In the genomic region with DNA sequence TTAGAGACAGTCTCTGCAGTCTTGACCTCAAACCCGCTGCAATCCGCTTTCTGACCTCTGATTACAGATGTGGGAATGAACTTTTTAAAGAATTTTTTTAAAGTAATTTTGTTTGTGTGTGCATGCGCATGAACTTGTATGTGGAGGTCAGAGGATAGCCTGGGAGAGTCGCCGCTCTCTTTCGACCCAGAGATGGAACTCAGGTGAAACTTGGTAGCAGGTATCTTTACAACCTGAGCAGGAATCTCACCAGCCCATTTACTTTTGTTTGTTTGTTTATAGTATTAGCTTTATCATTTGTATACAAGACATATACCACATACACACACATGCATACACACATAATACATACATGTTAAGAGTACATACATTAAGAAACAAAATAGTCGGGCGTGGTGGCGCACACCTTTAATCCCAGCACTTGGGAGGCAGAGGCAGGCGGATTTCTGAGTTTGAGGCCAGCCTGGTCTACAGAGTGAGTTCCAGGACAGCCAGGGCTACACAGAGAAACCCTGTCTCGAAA, we compare ENCODE assay signal across 8 mouse cellular contexts. TPM values are rescaled to one million over a fixed set of nuclear protein-coding genes. Genes with fewer than 3 reads are reported as not detected.
DNase-seq lines count a peak whose midpoint lies in the region; ATAC-seq and TF ChIP-seq lines count a peak whose summit lies in the region.

No protein-coding gene starts in this region.

- WGBS in kidney, embryonic 16.5 days: 52% methylated on average over 11 of the region's 11 CpGs
- WGBS in embryonic facial prominence, embryonic 12.5 days: 53% methylated on average over 11 of the region's 11 CpGs
- WGBS in intestine, embryonic 14.5 days: 53% methylated on average over 11 of the region's 11 CpGs
- 53% methylated on average over 11 of the region's 11 CpGs for WGBS in midbrain, postnatal 0 days

- no peak for DNase-seq in kidney, postnatal 10 days
- DNase-seq in intestine, embryonic 14.5 days (ENCODE audit: low spot score): no peak
- DNase-seq in midbrain, postnatal 0 days (ENCODE audit: low spot score): no peak
- no peak for DNase-seq in right cerebral cortex, postnatal 25 days
- DNase-seq in urinary bladder, postnatal 4 days (ENCODE audit: low spot score in 2 of 2): no peak
- DNase-seq in embryo, embryonic 11 days: no peak

- H3K27me3 ChIP-seq in kidney, embryonic 16.5 days (ENCODE audit: insufficient read depth, low read length): no peaks in the 10 kb centered on the region
- no peaks in the 10 kb centered on the region for H3K27me3 ChIP-seq in embryonic facial prominence, embryonic 12.5 days
- no peaks in the 10 kb centered on the region for H3K27me3 ChIP-seq in intestine, embryonic 14.5 days (replicated peaks; ENCODE audit: control insufficient read depth, insufficient read depth, low read length)
- H3K27me3 ChIP-seq in midbrain, postnatal 0 days (ENCODE audit: insufficient read depth, low read length): no peaks in the 10 kb centered on the region

- H3K9ac ChIP-seq in kidney, embryonic 16.5 days (replicated peaks; ENCODE audit: low read length): peak overlapping the region; percentile 79
- no peak overlapping the region for H3K9ac ChIP-seq in embryonic facial prominence, embryonic 12.5 days
- H3K9ac ChIP-seq in intestine, embryonic 14.5 days (ENCODE audit: low read length): peak overlapping the region; percentile 1; the same call in 1 of the 2 replicates
- no peak overlapping the region; the same call in 1 of the 2 replicates for H3K9ac ChIP-seq in midbrain, postnatal 0 days (replicated peaks; ENCODE audit: low read length, poor library complexity, severe bottlenecking)

- H3K4me2 ChIP-seq in kidney, embryonic 16.5 days (replicated peaks; ENCODE audit: low read depth, low read length): peak overlapping the region; percentile 86
- H3K4me2 ChIP-seq in embryonic facial prominence, embryonic 12.5 days (replicated peaks): peak overlapping the region; percentile 95
- H3K4me2 ChIP-seq in intestine, embryonic 14.5 days (ENCODE audit: low read length): peak overlapping the region; percentile 90
- peak overlapping the region; percentile 97 for H3K4me2 ChIP-seq in midbrain, postnatal 0 days (ENCODE audit: low read depth, low read length, poor library complexity, severe bottlenecking)

- H3K36me3 ChIP-seq in kidney, embryonic 16.5 days (ENCODE audit: insufficient read depth, low read length): peaks cover 9% of the 10 kb centered on the region; the same call in 1 of the 2 replicates
- H3K36me3 ChIP-seq in embryonic facial prominence, embryonic 12.5 days: peaks cover 12% of the 10 kb centered on the region
- H3K36me3 ChIP-seq in intestine, embryonic 14.5 days (ENCODE audit: control insufficient read depth, insufficient read depth, low read length): peaks cover 16% of the 10 kb centered on the region
- H3K36me3 ChIP-seq in midbrain, postnatal 0 days (ENCODE audit: insufficient read depth, low read length): peaks cover 10% of the 10 kb centered on the region

- peak overlapping the region; percentile 93 for H3K4me3 ChIP-seq in kidney, embryonic 16.5 days (ENCODE audit: low read length)
- H3K4me3 ChIP-seq in embryonic facial prominence, embryonic 12.5 days: peak overlapping the region; percentile 96
- peak overlapping the region; percentile 80 for H3K4me3 ChIP-seq in intestine, embryonic 14.5 days (ENCODE audit: low read depth, low read length)
- peak overlapping the region; percentile 95 for H3K4me3 ChIP-seq in midbrain, postnatal 0 days (ENCODE audit: low read depth, low read length)

- no peak for TF ChIP-seq CTCF in midbrain, postnatal 0 days (IDR thresholded peaks at IDR 0.05)

- peak; percentile 14; the same call in 1 of the 2 replicates for ATAC-seq in kidney, embryonic 16.5 days (ENCODE audit: low FRiP score, low TSS enrichment)
- 0 out of 2 replicates have a peak, but pooled peaks have one; percentile 12 for ATAC-seq in embryonic facial prominence, embryonic 12.5 days (ENCODE audit: insufficient number of reproducible peaks, insufficient read depth, low FRiP score, low TSS enrichment)
- peak; percentile 47; the same call in 1 of the 2 replicates for ATAC-seq in intestine, embryonic 14.5 days (replicated peaks; ENCODE audit: low FRiP score, low TSS enrichment, low read depth)
- ATAC-seq in midbrain, postnatal 0 days (ENCODE audit: low FRiP score): peak; percentile 53; the same call in 1 of the 2 replicates

- peaks cover 14% of the 10 kb centered on the region for H3K4me1 ChIP-seq in kidney, embryonic 16.5 days (ENCODE audit: insufficient read depth, low read length)
- peaks cover 12% of the 10 kb centered on the region for H3K4me1 ChIP-seq in embryonic facial prominence, embryonic 12.5 days
- H3K4me1 ChIP-seq in intestine, embryonic 14.5 days (replicated peaks; ENCODE audit: control insufficient read depth, insufficient read depth, low read length): peaks cover 11% of the 10 kb centered on the region; the same call in 1 of the 2 replicates
- H3K4me1 ChIP-seq in midbrain, postnatal 0 days (ENCODE audit: insufficient read depth, low read length): 0 out of 2 replicates have a peak, but pooled peaks cover 7% of the 10 kb centered on the region

- no peak overlapping the region for H3K27ac ChIP-seq in kidney, embryonic 16.5 days (ENCODE audit: low read length)
- no peak overlapping the region for H3K27ac ChIP-seq in embryonic facial prominence, embryonic 12.5 days
- H3K27ac ChIP-seq in intestine, embryonic 14.5 days (ENCODE audit: low read depth): no peak overlapping the region
- no peak overlapping the region for H3K27ac ChIP-seq in midbrain, postnatal 0 days (ENCODE audit: low read depth, low read length)

- H3K9me3 ChIP-seq in kidney, embryonic 16.5 days (ENCODE audit: low read length): no peaks in the 10 kb centered on the region
- no peaks in the 10 kb centered on the region for H3K9me3 ChIP-seq in embryonic facial prominence, embryonic 12.5 days
- no peaks in the 10 kb centered on the region for H3K9me3 ChIP-seq in intestine, embryonic 14.5 days (ENCODE audit: control insufficient read depth, low read length)
- H3K9me3 ChIP-seq in midbrain, postnatal 0 days (ENCODE audit: low read length): no peaks in the 10 kb centered on the region

RNA-seq across cellular contexts. Expression of a gene that starts 0.4 kb away (rescaled TPM):
- 61.6 and 63.2 TPM in 2 replicates for polyA plus RNA-seq in kidney, embryonic 16.5 days (2015; fragmentation: Nextera tagmentation; extraction: Ambion mirVana)
- polyA plus RNA-seq in embryonic facial prominence, embryonic 12.5 days (2016; fragmentation: Nextera tagmentation; extraction: Ambion mirVana): 62.2 and 65.1 TPM in 2 replicates
- 57.6 and 58.1 TPM in 2 replicates for polyA plus RNA-seq in intestine, embryonic 14.5 days (2014; fragmentation: Nextera tagmentation; extraction: Ambion mirVana)
- 60.6 and 70.2 TPM in 2 replicates for total RNA-seq in midbrain, postnatal 0 days (2014; rRNA removed)
- polyA plus RNA-seq in midbrain, postnatal 0 days (2015; fragmentation: Nextera tagmentation; extraction: Ambion mirVana): 46.3 and 47.7 TPM in 2 replicates

RNA-seq across cellular contexts. Expression of a gene that starts 38.4 kb away (rescaled TPM):
- polyA plus RNA-seq in kidney, embryonic 16.5 days (2015; fragmentation: Nextera tagmentation; extraction: Ambion mirVana): 185 and 187 TPM in 2 replicates
- 177 and 181 TPM in 2 replicates for polyA plus RNA-seq in embryonic facial prominence, embryonic 12.5 days (2016; fragmentation: Nextera tagmentation; extraction: Ambion mirVana)
- 157 and 166 TPM in 2 replicates for polyA plus RNA-seq in intestine, embryonic 14.5 days (2014; fragmentation: Nextera tagmentation; extraction: Ambion mirVana)
- 67.5 and 85.5 TPM in 2 replicates for total RNA-seq in midbrain, postnatal 0 days (2014; rRNA removed)
- 93.9 and 97.5 TPM in 2 replicates for polyA plus RNA-seq in midbrain, postnatal 0 days (2015; fragmentation: Nextera tagmentation; extraction: Ambion mirVana)

Comparison
In these comparisons a context has a peak if more than half of its experiments do, and no peak if none do; other contexts are left out.
1. H3K9ac ChIP-seq: peak in kidney, embryonic 16.5 days (single experiment) and intestine, embryonic 14.5 days (single experiment); none in embryonic facial prominence, embryonic 12.5 days (single experiment) and midbrain, postnatal 0 days (single experiment).
2. Peak in every context shown above with its lines, with median percentiles within 50 percentile points of each other: ATAC-seq, H3K4me2 ChIP-seq and H3K4me3 ChIP-seq.